ENCODE assay signal across 8 mouse cellular contexts in the genomic region with DNA sequence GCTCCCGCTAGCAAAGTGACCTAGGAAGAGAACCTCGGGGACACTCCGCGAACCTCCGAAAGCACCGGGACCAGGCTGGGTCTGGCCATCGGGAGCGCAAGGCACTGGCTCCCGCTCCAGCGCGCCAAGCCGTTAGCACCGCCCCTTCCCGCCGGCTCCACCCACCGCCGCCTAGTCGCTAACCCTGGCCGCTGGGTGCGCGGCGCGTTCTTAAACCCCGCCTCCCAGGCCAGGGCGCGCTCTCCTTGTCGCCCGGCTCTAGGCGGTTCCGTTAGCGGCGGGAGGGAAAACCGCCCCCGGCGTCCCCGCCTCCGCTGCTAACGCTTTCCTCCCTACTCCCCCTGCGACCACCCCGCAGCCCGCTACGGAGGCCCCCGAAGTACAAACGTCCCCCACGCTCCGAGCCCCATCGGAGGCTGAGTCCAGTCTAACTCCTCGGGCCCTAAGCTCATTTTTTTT. TPM values are rescaled to one million over a fixed set of nuclear protein-coding genes. Genes with fewer than 3 reads are reported as not detected.
DNase-seq lines count a peak whose midpoint lies in the region; ATAC-seq and TF ChIP-seq lines count a peak whose summit lies in the region.

TSS of gene Ctdspl2 (plus strand) at position 237 of the 459 bp plus-strand sequence.
TSS of gene Mageb3 (minus strand) at position 328 of the 459 bp plus-strand sequence.

- peaks cover 38% of the 10 kb centered on the region for H3K79me2 ChIP-seq in CH12.LX (replicated peaks; ENCODE audit: control insufficient read depth, extremely low read depth, insufficient read depth, poor library complexity, severe bottlenecking)

- H3K4me3 ChIP-seq in CH12.LX (replicated peaks in 1 of 3; ENCODE audit: low read depth in 2 of 3, low read length in 2 of 3, poor library complexity in 1 of 3): peak within 1 kb of the TSS; percentile 70 to 99 (median 86)
- peak within 1 kb of the TSS; percentile 74 for H3K4me3 ChIP-seq in forebrain, embryonic 10.5 days
- H3K4me3 ChIP-seq in heart, embryonic 15.5 days: peak within 1 kb of the TSS; percentile 72
- H3K4me3 ChIP-seq in liver, embryonic 16.5 days (ENCODE audit: low read depth, low read length): peak within 1 kb of the TSS; percentile 84
- peak within 1 kb of the TSS; percentile 96 for H3K4me3 ChIP-seq in neural tube, embryonic 13.5 days
- peak within 1 kb of the TSS; percentile 98 for H3K4me3 ChIP-seq in testis, adult 2 months (ENCODE audit: control insufficient read depth, low read depth, low read length)

- peak within 1 kb of the TSS; percentile 59 for H3K27ac ChIP-seq in CH12.LX (ENCODE audit: insufficient read depth, low read depth)
- H3K27ac ChIP-seq in forebrain, embryonic 10.5 days: peak within 1 kb of the TSS; percentile 93
- peak within 1 kb of the TSS; percentile 96 for H3K27ac ChIP-seq in heart, embryonic 15.5 days
- H3K27ac ChIP-seq in liver, embryonic 16.5 days (ENCODE audit: low read length): peak within 1 kb of the TSS; percentile 93
- peak within 1 kb of the TSS; percentile 90 for H3K27ac ChIP-seq in neural tube, embryonic 13.5 days (replicated peaks)
- H3K27ac ChIP-seq in testis, adult 2 months (ENCODE audit: control insufficient read depth, insufficient read depth, low read depth, low read length): peak within 1 kb of the TSS; percentile 100

- TF ChIP-seq CTCF in CH12.LX (conservative IDR thresholded peaks at IDR 0.05 in 1 of 2, IDR thresholded peaks at IDR 0.05 in 1 of 2; ENCODE audit: low read depth in 2 of 2, low read length in 2 of 2): no peak
- TF ChIP-seq CTCF in testis, adult 2 months (IDR thresholded peaks at IDR 0.05; ENCODE audit: control insufficient read depth, insufficient read depth, insufficient replicate concordance, low read depth, low read length): no peak

- peaks cover 2 to 22% of the 10 kb centered on the region in 2 experiments; a peak in 3 of 4 replicates for H3K4me1 ChIP-seq in CH12.LX (ENCODE audit: control insufficient read depth in 1 of 2, insufficient read depth in 2 of 2)
- peaks cover 27% of the 10 kb centered on the region for H3K4me1 ChIP-seq in forebrain, embryonic 10.5 days
- H3K4me1 ChIP-seq in heart, embryonic 15.5 days (replicated peaks): peaks cover 19% of the 10 kb centered on the region
- peaks cover 13% of the 10 kb centered on the region for H3K4me1 ChIP-seq in liver, embryonic 16.5 days (ENCODE audit: control insufficient read depth, low read depth, low read length)
- peaks cover 25% of the 10 kb centered on the region for H3K4me1 ChIP-seq in neural tube, embryonic 13.5 days (replicated peaks)
- H3K4me1 ChIP-seq in testis, adult 2 months (ENCODE audit: control insufficient read depth, insufficient read depth, low read length): peaks cover 3% of the 10 kb centered on the region

- no peaks in the 10 kb centered on the region for H3K27me3 ChIP-seq in CH12.LX (replicated peaks)
- H3K27me3 ChIP-seq in forebrain, embryonic 10.5 days (ENCODE audit: poor library complexity, severe bottlenecking): no peaks in the 10 kb centered on the region; the same call in 1 of the 2 replicates
- no peaks in the 10 kb centered on the region for H3K27me3 ChIP-seq in heart, embryonic 15.5 days
- no peaks in the 10 kb centered on the region for H3K27me3 ChIP-seq in liver, embryonic 16.5 days (ENCODE audit: control insufficient read depth, insufficient read depth, low read depth, low read length)
- no peaks in the 10 kb centered on the region for H3K27me3 ChIP-seq in neural tube, embryonic 13.5 days
- H3K27me3 ChIP-seq in testis, adult 2 months (ENCODE audit: control insufficient read depth, insufficient read depth, low read length): no peaks in the 10 kb centered on the region

- no peaks in the 10 kb centered on the region for H3K9me3 ChIP-seq in CH12.LX (replicated peaks; ENCODE audit: low read length)
- no peaks in the 10 kb centered on the region for H3K9me3 ChIP-seq in forebrain, embryonic 10.5 days
- H3K9me3 ChIP-seq in heart, embryonic 15.5 days (replicated peaks): no peaks in the 10 kb centered on the region
- no peaks in the 10 kb centered on the region for H3K9me3 ChIP-seq in liver, embryonic 16.5 days (replicated peaks; ENCODE audit: control insufficient read depth, low read length)
- no peaks in the 10 kb centered on the region for H3K9me3 ChIP-seq in neural tube, embryonic 13.5 days

- H3K36me3 ChIP-seq in CH12.LX (replicated peaks in 1 of 2; ENCODE audit: control insufficient read depth in 1 of 2, insufficient read depth in 1 of 2, low read length in 1 of 2): peaks cover 0 to 14% of the 10 kb centered on the region in 2 experiments
- H3K36me3 ChIP-seq in forebrain, embryonic 10.5 days (replicated peaks): peaks cover 18% of the 10 kb centered on the region
- no peaks in the 10 kb centered on the region for H3K36me3 ChIP-seq in heart, embryonic 15.5 days
- H3K36me3 ChIP-seq in liver, embryonic 16.5 days (ENCODE audit: control insufficient read depth, insufficient read depth): no peaks in the 10 kb centered on the region
- 0 out of 2 replicates have a peak, but pooled peaks cover 4% of the 10 kb centered on the region for H3K36me3 ChIP-seq in neural tube, embryonic 13.5 days
- no peaks in the 10 kb centered on the region; the same call in none of the 2 replicates for H3K36me3 ChIP-seq in testis, adult 2 months (ENCODE audit: control insufficient read depth, insufficient read depth, low read length)

- in situ Hi-C loops in CH12.LX (cut with MboI; ENCODE audit: low pct_ligation_motif_present, low pct_unique_long_range_greater_than_20kb, low sequenced_read_pairs): no loop called here

- peak; percentile 91 for DNase-seq in CH12.LX (ENCODE audit: extremely low read depth)
- peak; percentile 87 for DNase-seq in c-Kit-positive CD71-negative TER-119-negative erythroid progenitor cells, embryonic 14.5 days (ENCODE audit: low read depth)
- peak; percentile 94 for DNase-seq in forebrain, embryonic 10.5 days (ENCODE audit: extremely low spot score, low spot score)
- DNase-seq in kidney, postnatal 25 days: peak; percentile 97 to 98

- no peak for TF ChIP-seq RAD21 in CH12.LX (IDR thresholded peaks at IDR 0.05; ENCODE audit: low read depth, low read length)

- dilution Hi-C loops in CH12.LX (cut with MboI; ENCODE audit: extremely low pct_ligation_motif_present, extremely low pct_unique_long_range_greater_than_20kb, low sequenced_read_pairs): no loop called here

- H3K4me2 ChIP-seq in CH12.LX (ENCODE audit: insufficient read depth, low read depth, poor library complexity, severe bottlenecking): peak within 1 kb of the TSS; percentile 83
- peak within 1 kb of the TSS; percentile 75 for H3K4me2 ChIP-seq in heart, embryonic 15.5 days
- H3K4me2 ChIP-seq in liver, embryonic 16.5 days (ENCODE audit: low read depth, low read length): peak within 1 kb of the TSS; percentile 88
- H3K4me2 ChIP-seq in neural tube, embryonic 13.5 days: peak within 1 kb of the TSS; percentile 76

- TF ChIP-seq EP300 in CH12.LX (IDR thresholded peaks at IDR 0.05; ENCODE audit: low read length): no peak

- peak; percentile 86 for TF ChIP-seq POLR2A in CH12.LX (IDR thresholded peaks at IDR 0.05; ENCODE audit: low read depth, low read length)
- TF ChIP-seq POLR2A in testis, adult 2 months (IDR thresholded peaks at IDR 0.05; ENCODE audit: control insufficient read depth, low read depth, low read length): peak; percentile 96

- peak within 1 kb of the TSS; percentile 81 for H3K9ac ChIP-seq in CH12.LX (ENCODE audit: insufficient read depth, low read depth)
- H3K9ac ChIP-seq in heart, embryonic 15.5 days: peak within 1 kb of the TSS; percentile 90
- peak within 1 kb of the TSS; percentile 87 for H3K9ac ChIP-seq in liver, embryonic 16.5 days (ENCODE audit: low read depth, low read length)
- peak within 1 kb of the TSS; percentile 97 for H3K9ac ChIP-seq in neural tube, embryonic 13.5 days

- ATAC-seq in heart, embryonic 15.5 days (replicated peaks; ENCODE audit: insufficient number of reproducible peaks, insufficient read depth, low FRiP score, low read depth): peak; percentile 98
- peak; percentile 96 for ATAC-seq in liver, embryonic 16.5 days (ENCODE audit: low read depth)
- peak; percentile 96 for ATAC-seq in neural tube, embryonic 13.5 days (ENCODE audit: low read depth)

- WGBS in forebrain, embryonic 10.5 days: under 1% methylated on average over 48 of the region's 48 CpGs
- under 1% methylated on average over 48 of the region's 48 CpGs for WGBS in heart, embryonic 15.5 days
- WGBS in liver, embryonic 16.5 days (ENCODE audit: insufficient replicate concordance): under 1% methylated on average over 44 of the region's 48 CpGs
- 0% methylated on average over 48 of the region's 48 CpGs for WGBS in neural tube, embryonic 13.5 days

TF ChIP-seq in CH12.LX, 34 proteins besides CTCF, POLR2A, EP300 and RAD21 (continues in another document):
- TF ChIP-seq MAX (IDR thresholded peaks at IDR 0.05; ENCODE audit: low read length): peak; percentile 44; the same call in 1 of the 2 replicates
- TF ChIP-seq PAX5 (IDR thresholded peaks at IDR 0.05; ENCODE audit: low read length): no peak
- no peak for TF ChIP-seq MAFK (IDR thresholded peaks at IDR 0.05; ENCODE audit: insufficient replicate concordance, low read length)
- TF ChIP-seq ZC3H11A (IDR thresholded peaks at IDR 0.05; ENCODE audit: low read depth, low read length): no peak
- TF ChIP-seq ZKSCAN1 (IDR thresholded peaks at IDR 0.05; ENCODE audit: borderline replicate concordance, low read depth, low read length): no peak
- TF ChIP-seq NELFE (IDR thresholded peaks at IDR 0.05; ENCODE audit: low read depth, low read length): peak; percentile 82

RNA-seq across cellular contexts. Expression of gene Ctdspl2, which starts in this region (rescaled TPM):
- 28.5 and 30.8 TPM in 2 replicates for total RNA-seq in CH12.LX (2012; rRNA removed)
- 55.8 and 57.1 TPM in 2 replicates for total RNA-seq in CH12.LX (2014; rRNA removed)
- polyA plus RNA-seq in CH12.LX (2012; ENCODE audit: insufficient read length, low read depth): 23.2 and 24.0 TPM in 2 replicates
- 61.3 and 66.3 TPM in 2 replicates for polyA plus RNA-seq in forebrain, embryonic 10.5 days (2016; fragmentation: Nextera tagmentation; extraction: Ambion mirVana)
- 32.2 and 34.0 TPM in 2 replicates for polyA plus RNA-seq in heart, embryonic 15.5 days (2015; fragmentation: Nextera tagmentation; extraction: Ambion mirVana)
- 15.9 and 16.9 TPM in 2 replicates for polyA plus RNA-seq in liver, embryonic 16.5 days (2015; fragmentation: Nextera tagmentation; extraction: Ambion mirVana)
- 30.9 and 35.2 TPM in 2 replicates for polyA plus RNA-seq in neural tube, embryonic 13.5 days (2015; fragmentation: Nextera tagmentation; extraction: Ambion mirVana)
- 11.2 and 14.1 TPM in 2 replicates for polyA plus RNA-seq in testis, adult 2 months (2012; rRNA removed)

RNA-seq across cellular contexts. Expression of gene Mageb3, which starts in this region (rescaled TPM):
- total RNA-seq in CH12.LX (2012; rRNA removed) (0.04 TPM in 1 of 2 replicates, not detected in the other), CH12.LX (2014; rRNA removed) (not detected in 2 replicates)
- not detected in 2 replicates for polyA plus RNA-seq in CH12.LX (2012; ENCODE audit: insufficient read length, low read depth)
- 0.29 and 0.33 TPM in 2 replicates for polyA plus RNA-seq in forebrain, embryonic 10.5 days (2016; fragmentation: Nextera tagmentation; extraction: Ambion mirVana)
- polyA plus RNA-seq in heart, embryonic 15.5 days (2015; fragmentation: Nextera tagmentation; extraction: Ambion mirVana): 0.05 and 0.06 TPM in 2 replicates
- polyA plus RNA-seq in liver, embryonic 16.5 days (2015; fragmentation: Nextera tagmentation; extraction: Ambion mirVana): 0.05 TPM in 1 of 2 replicates, not detected in the other
- 0.53 and 0.85 TPM in 2 replicates for polyA plus RNA-seq in neural tube, embryonic 13.5 days (2015; fragmentation: Nextera tagmentation; extraction: Ambion mirVana)
- 5.4 and 5.6 TPM in 2 replicates for polyA plus RNA-seq in testis, adult 2 months (2012; rRNA removed)

Comparison
In these comparisons a context has a peak if more than half of its experiments do, and no peak if none do; other contexts are left out.
1. Peak in every context shown above with its lines: DNase-seq, ATAC-seq, H3K4me3 ChIP-seq and H3K27ac ChIP-seq.